Mouse (Mus musculus) limb, embryonic 11.5 days (tissue): ENCODE measurements around the gene Plekhg5. TPM values are rescaled to one million over a fixed set of nuclear protein-coding genes. Genes with fewer than 3 reads are reported as not detected.

Experiments
- ATAC-seq: fragments of 200-750 bp; cut with Nextera tagmentation; 2 replicates; pipeline ENCODE4 v1.8.0; 2017; ENCODE audit warnings: low read depth; ENCODE audit not compliant: insufficient number of reproducible peaks, low FRiP score, low TSS enrichment
- DNase-seq: peaks from one replicate; pipeline ENCODE4 v3.0.0-alpha.2; 2015; ENCODE audit warnings: low spot score
- H3K27ac ChIP-seq: fragments of 300-500 bp; sonication (generic); replicated peaks from 2 replicates; pipeline ENCODE4 v1.5.1; 2014; ENCODE audit warnings: low read depth, mild to moderate bottlenecking, low read length
- H3K27me3 ChIP-seq: fragments of 300-500 bp; sonication (generic); 2 replicates; pipeline ENCODE4 v1.6.1; 2014; ENCODE audit warnings: mild to moderate bottlenecking, low read length, mixed read lengths; ENCODE audit not compliant: control insufficient read depth, insufficient read depth
- H3K36me3 ChIP-seq: fragments of 300-500 bp; sonication (generic); 2 replicates; pipeline ENCODE4 v1.6.1; 2014; ENCODE audit warnings: mild to moderate bottlenecking, low read length, moderate library complexity, mixed read lengths; ENCODE audit not compliant: control insufficient read depth, insufficient read depth
- H3K4me1 ChIP-seq: fragments of 300-500 bp; sonication (generic); 2 replicates; pipeline ENCODE4 v1.6.1; 2014; ENCODE audit warnings: low read length, mixed read lengths; ENCODE audit not compliant: control insufficient read depth, insufficient read depth
- H3K4me2 ChIP-seq: fragments of 300-500 bp; sonication (generic); 2 replicates; pipeline ENCODE4 v1.6.1; 2014; ENCODE audit warnings: low read depth, mild to moderate bottlenecking, moderate library complexity; ENCODE audit not compliant: severe bottlenecking
- H3K4me3 ChIP-seq: fragments of 300-500 bp; sonication (generic); 2 replicates; pipeline ENCODE4 v1.5.1; 2014; ENCODE audit warnings: low read depth, low read length
- H3K9ac ChIP-seq: fragments of 300-500 bp; sonication (generic); 2 replicates; pipeline ENCODE4 v1.6.1; 2014; ENCODE audit warnings: mild to moderate bottlenecking, low read length
- H3K9me3 ChIP-seq: fragments of 300-500 bp; sonication (generic); 2 replicates; pipeline ENCODE4 v1.6.1; 2016; ENCODE audit warnings: low read length; ENCODE audit not compliant: control insufficient read depth
- WGBS: fragments of 180-500 bp; shearing (Covaris S2); extraction: QIAGEN DNeasy Blood & Tissue Kit; methylation state at CpG from one replicate; pipeline ENCODE4 v1.1.7; 2014; 5-methylcytosine and 5-hydroxymethylcytosine counted together
- polyA plus RNA-seq: library from polyadenylated mRNA; unstranded; fragments of >200 nt; fragmentation: Nextera tagmentation; extraction: Ambion mirVana; gene quantifications from 2 replicates; pipeline ENCODE4 v1.2.1, GENCODE M21; 2014

Plekhg5 gene
- polyA plus RNA-seq, 1 experiment from 2014 or later = 8.9 TPM

- no peak overlapping the region for H3K27ac ChIP-seq
- DNase-seq (peak; percentile 93), ATAC-seq (peak; percentile 89)
- no peak overlapping the region for H3K9ac ChIP-seq
- H3K36me3 ChIP-seq = peaks cover 13% of the 10 kb centered on the region
- 4% methylated on average over 30 of the region's 30 CpGs for WGBS
- H3K4me2 ChIP-seq = peak overlapping the region; percentile 63
- no peaks in the 10 kb centered on the region for H3K9me3 ChIP-seq
- no peaks in the 10 kb centered on the region for H3K27me3 ChIP-seq
- peaks cover 16% of the 10 kb centered on the region; the same call in 1 of the 2 replicates for H3K4me1 ChIP-seq
- peak overlapping the region; percentile 29 for H3K4me3 ChIP-seq
Observed at GRCm38 (mm10) chr4:152107971-152108509, 35.7 kb downstream of the Plekhg5 start.

DNA sequence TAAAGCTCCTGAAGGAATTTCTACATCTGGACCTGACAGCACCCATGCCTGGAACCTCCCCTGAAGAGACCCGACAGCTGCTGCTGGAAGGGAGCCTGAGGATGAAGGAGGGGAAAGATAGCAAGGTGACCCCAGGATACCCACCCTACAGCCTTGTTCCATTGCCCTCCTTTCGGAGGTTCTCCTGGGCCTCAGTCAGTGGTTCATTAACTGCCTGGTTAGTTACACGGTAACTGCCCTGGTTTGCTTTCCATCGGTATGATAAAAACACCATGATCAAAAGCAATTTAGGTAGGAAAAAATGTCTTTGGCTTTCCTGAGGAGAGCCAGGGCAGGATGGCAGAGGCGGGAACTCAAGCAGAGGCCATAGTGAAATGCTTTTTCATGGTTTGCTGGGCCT, 36.4 kb downstream of the Plekhg5 start:
- DNase-seq = no peak
- WGBS = 88% methylated on average over 5 of the region's 5 CpGs
- Histone ChIP-seq H3K4me2 (no peak overlapping the region), H3K9me3 (no peaks in the 10 kb centered on the region), H3K9ac (no peak overlapping the region), H3K27ac (no peak overlapping the region), H3K4me1 (peaks cover 16% of the 10 kb centered on the region; the same call in 1 of the 2 replicates), H3K36me3 (peaks cover 10% of the 10 kb centered on the region), H3K4me3 (no peak overlapping the region), H3K27me3 (no peaks in the 10 kb centered on the region)
- no peak for ATAC-seq

GRCm38 (mm10) chr4:152109509-152109908, 37.2 kb downstream of the Plekhg5 start:
- WGBS = 90% methylated on average over 3 of the region's 3 CpGs
- peaks cover 3% of the 10 kb centered on the region; the same call in 1 of the 2 replicates for H3K27me3 ChIP-seq

GRCm38 (mm10) chr4:152110689-152111088, 38.4 kb downstream of the Plekhg5 start:
- Histone ChIP-seq H3K4me2 (no peak overlapping the region), H3K9ac (no peak overlapping the region), H3K4me3 (no peak overlapping the region), H3K4me1 (peaks cover 18% of the 10 kb centered on the region), H3K9me3 (no peaks in the 10 kb centered on the region), H3K27ac (no peak overlapping the region), H3K36me3 (peaks cover 15% of the 10 kb centered on the region; the same call in 1 of the 2 replicates), H3K27me3 (peaks cover 6% of the 10 kb centered on the region; the same call in 1 of the 2 replicates)
- ATAC-seq (no peak), DNase-seq (no peak)
- WGBS = 84% methylated on average over 4 of the region's 4 CpGs

More at GRCm38 (mm10) chr4:152109509-152109908, 37.2 kb downstream of the Plekhg5 start:
- Histone ChIP-seq H3K36me3 (peaks cover 15% of the 10 kb centered on the region; the same call in 1 of the 2 replicates), H3K9me3 (no peaks in the 10 kb centered on the region), H3K27ac (no peak overlapping the region), H3K4me3 (no peak overlapping the region), H3K4me1 (peaks cover 16% of the 10 kb centered on the region; the same call in 1 of the 2 replicates), H3K4me2 (no peak overlapping the region), H3K9ac (no peak overlapping the region)
- no peak for ATAC-seq
- DNase-seq = no peak

DNA sequence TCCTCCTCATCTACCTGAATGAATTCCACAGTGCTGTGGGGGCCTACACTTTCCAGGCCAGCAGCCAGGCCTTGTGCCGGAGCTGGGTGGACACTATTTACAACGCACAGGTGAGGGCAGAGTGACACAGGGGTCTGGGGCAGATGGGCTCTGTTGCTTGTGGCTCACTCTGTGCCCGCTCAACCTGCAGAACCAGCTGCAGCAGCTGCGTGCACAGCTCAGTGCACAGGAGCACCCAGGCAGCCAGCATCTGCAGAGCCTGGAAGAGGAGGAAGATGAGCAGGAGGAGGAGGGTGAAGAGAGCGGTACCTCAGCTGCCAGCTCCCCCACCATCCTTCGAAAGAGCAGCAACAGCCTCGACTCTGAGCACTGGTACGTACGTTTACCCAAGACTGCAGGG, 40.0 kb downstream of the Plekhg5 start:
- H3K27me3 ChIP-seq = peaks cover 16% of the 10 kb centered on the region
- H3K27ac ChIP-seq = no peak overlapping the region
- H3K9ac ChIP-seq = no peak overlapping the region
- H3K4me1 ChIP-seq = peaks cover 24% of the 10 kb centered on the region
- DNase-seq (no peak), ATAC-seq (no peak)
- H3K36me3 ChIP-seq = peaks cover 13% of the 10 kb centered on the region; the same call in 1 of the 2 replicates
- no peak overlapping the region for H3K4me3 ChIP-seq
- no peaks in the 10 kb centered on the region for H3K9me3 ChIP-seq
- no peak overlapping the region for H3K4me2 ChIP-seq
- 84% methylated on average over 9 of the region's 9 CpGs for WGBS

DNA sequence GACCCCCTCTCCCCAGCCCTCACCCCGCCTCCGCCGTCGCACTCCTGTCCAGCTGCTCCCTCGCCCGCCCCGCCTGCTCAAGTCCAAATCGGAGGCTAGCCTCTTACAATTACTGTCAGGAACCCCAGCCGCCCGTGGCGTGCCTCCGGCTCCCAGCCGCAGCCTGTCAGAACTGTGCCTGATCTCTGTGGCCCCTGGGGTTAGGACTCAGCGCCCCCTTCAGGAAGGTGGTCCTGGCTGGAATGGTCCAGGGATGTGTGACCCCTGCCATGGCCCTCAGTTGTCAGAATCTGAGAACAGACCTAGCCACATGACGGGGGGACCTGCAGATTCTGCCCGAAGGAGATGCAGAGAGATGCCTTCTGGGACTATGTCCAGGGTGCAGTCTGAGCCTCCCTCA, 41.8 kb downstream of the Plekhg5 start:
- Histone ChIP-seq H3K36me3 (peaks cover 13% of the 10 kb centered on the region; the same call in 1 of the 2 replicates), H3K27me3 (peaks cover 33% of the 10 kb centered on the region), H3K4me1 (peaks cover 12% of the 10 kb centered on the region), H3K9ac (no peak overlapping the region), H3K4me2 (no peak overlapping the region), H3K4me3 (no peak overlapping the region), H3K27ac (no peak overlapping the region), H3K9me3 (no peaks in the 10 kb centered on the region)
- WGBS = 66% methylated on average over 16 of the region's 16 CpGs
- ATAC-seq (no peak), DNase-seq (no peak)

DNA sequence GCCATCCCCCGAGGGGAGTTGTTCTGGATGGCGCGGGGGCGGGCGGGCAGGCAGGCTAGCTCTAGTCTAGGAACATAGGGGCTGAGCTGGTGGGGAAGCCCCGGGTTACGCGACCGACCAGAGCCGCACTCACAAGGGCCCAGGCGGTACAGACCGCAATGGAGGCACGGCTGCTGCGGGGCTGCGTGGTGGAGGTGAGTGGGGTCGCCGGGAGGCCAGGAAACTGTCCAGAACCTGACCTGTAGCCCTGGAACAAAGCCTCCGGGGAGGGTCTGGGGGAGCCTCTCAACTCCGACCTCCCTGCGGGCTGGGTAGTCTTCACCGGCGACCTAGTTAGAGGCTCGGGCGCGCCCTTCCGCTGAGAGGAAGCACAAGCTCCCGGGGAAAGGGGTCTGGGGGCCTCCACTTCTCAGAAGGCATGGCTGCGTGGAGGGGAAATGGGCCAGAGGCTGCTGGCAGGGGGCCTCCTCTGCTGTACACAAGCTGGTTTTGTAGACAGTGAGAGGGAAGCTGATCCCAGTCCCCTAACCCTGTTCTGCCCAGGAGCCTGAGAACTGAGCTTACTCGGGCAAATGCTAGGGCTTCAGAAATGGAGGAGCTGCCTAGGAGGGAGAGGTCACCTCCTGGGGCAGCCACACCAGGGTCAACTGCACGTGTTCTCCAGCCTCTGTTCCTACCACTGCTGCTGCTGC, 43.8 kb downstream of the Plekhg5 start, which contains the start of gene Tnfrsf25:
Tnfrsf25 (plus strand) TSS at position 14 of the 692 bp plus-strand sequence.
- Histone ChIP-seq H3K4me2 (peak within 1 kb of the TSS; percentile 41), H3K4me1 (peaks cover 26% of the 10 kb centered on the region), H3K27me3 (peaks cover 53% of the 10 kb centered on the region), H3K36me3 (peaks cover 5% of the 10 kb centered on the region; the same call in 1 of the 2 replicates), H3K9ac (peak within 1 kb of the TSS; percentile 32), H3K4me3 (peak within 1 kb of the TSS; percentile 9; the same call in 1 of the 2 replicates), H3K27ac (no peak within 1 kb of the TSS), H3K9me3 (no peaks in the 10 kb centered on the region)
- DNase-seq (peak; percentile 54), ATAC-seq (peak; percentile 33)
- WGBS = 2% methylated on average over 30 of the region's 30 CpGs

GRCm38 (mm10) chr4:152117538-152117937, 45.2 kb downstream of the Plekhg5 start:
- ATAC-seq = no peak
- no peak for DNase-seq
- Histone ChIP-seq H3K4me3 (no peak overlapping the region), H3K4me1 (peaks cover 26% of the 10 kb centered on the region), H3K27ac (no peak overlapping the region), H3K36me3 (peaks cover 5% of the 10 kb centered on the region; the same call in 1 of the 2 replicates), H3K4me2 (no peak overlapping the region), H3K9ac (no peak overlapping the region), H3K9me3 (no peaks in the 10 kb centered on the region), H3K27me3 (peaks cover 68% of the 10 kb centered on the region)
- whole genome bisulfite sequencing = 69% methylated on average over 9 of the region's 9 CpGs
